Mouse (Mus musculus) heart, adult 2 months (tissue): Measurements from ENCODE around the gene Cnn2. TPM values are rescaled to one million over a fixed set of nuclear protein-coding genes. Genes with fewer than 3 reads are reported as not detected.

Experiments used
- DNase-seq, 2 experiments: peaks; one replicate each; pipeline ENCODE4 v3.0.0; 2021
- H3K27ac ChIP-seq: fragments of 200-600 bp; 2 replicates; pipeline ENCODE4 v1.8.1; 2022
- H3K27me3 ChIP-seq: fragments of 200-500 bp; 2 replicates; pipeline ENCODE4 v1.6.1; 2012; ENCODE audit warnings: mild to moderate bottlenecking, low read length, inconsistent platforms, mixed read lengths; ENCODE audit not compliant: control insufficient read depth, insufficient read depth
- H3K36me3 ChIP-seq: fragments of 200-500 bp; 2 replicates; pipeline ENCODE4 v1.6.1; 2012; ENCODE audit warnings: low read length, inconsistent platforms; ENCODE audit not compliant: control insufficient read depth, insufficient read depth
- H3K4me1 ChIP-seq: fragments of 200-500 bp; 2 replicates; pipeline ENCODE4 v1.6.1; 2011; ENCODE audit warnings: low read length; ENCODE audit not compliant: control insufficient read depth, insufficient read depth
- H3K4me3 ChIP-seq: fragments of 200-600 bp; 2 replicates; pipeline ENCODE4 v1.8.1; 2022
- H3K79me2 ChIP-seq: fragments of 200-500 bp; replicated peaks from 2 replicates; pipeline ENCODE4 v1.6.1; 2012; ENCODE audit warnings: mild to moderate bottlenecking, inconsistent platforms, low read length, moderate library complexity, mixed read lengths; ENCODE audit not compliant: control insufficient read depth, insufficient read depth
- H3K9ac ChIP-seq: fragments of 200-500 bp; 2 replicates; pipeline ENCODE4 v1.6.1; 2012; ENCODE audit warnings: low read depth, mild to moderate bottlenecking, control low read depth, inconsistent platforms, low read length, mixed read lengths
- CTCF ChIP-seq: fragments of 200-600 bp; IDR thresholded peaks from 2 replicates; pipeline ENCODE4 v1.8.1; 2022; ENCODE audit warnings: antibody characterized with exemption, mild to moderate bottlenecking, moderate library complexity
- EP300 ChIP-seq: fragments of 200-500 bp; IDR thresholded peaks from 2 replicates; pipeline ENCODE4 v1.6.1; 2011; ENCODE audit warnings: low read depth, low read length, control low read depth; ENCODE audit not compliant: insufficient read depth
- POLR2A ChIP-seq: fragments of 200-500 bp; IDR thresholded peaks from 2 replicates; pipeline ENCODE4 v1.6.1; 2011; ENCODE audit warnings: mild to moderate bottlenecking, low read depth, low read length, control low read depth; ENCODE audit not compliant: insufficient read depth
- WGBS: fragments of 180-500 bp; shearing (Covaris S2); methylation state at CpG from one replicate; pipeline ENCODE4 v1.1.7; 2018; 5-methylcytosine and 5-hydroxymethylcytosine counted together
- intact Hi-C: fragments of 180-260 bp; cut with DNase I; formaldehyde crosslinking; loops from one replicate; pipeline ENCODE4 v1.15.1; 2025
- polyA plus RNA-seq: library from polyadenylated mRNA; depleted of rRNA; stranded (reverse); fragments of >200 nt; gene quantifications from 2 replicates; pipeline ENCODE4 v1.2.3, GENCODE M21; 2012
- total RNA-seq, 2 experiments: library from RNA; stranded (reverse); gene quantifications; 2 replicates each; pipeline ENCODE4 v1.2.3; 2021

The Cnn2 gene
- total and polyA plus RNA-seq, 3 experiments, result 30.2 to 52.5 (median 39.3) TPM

GRCm38 (mm10) chr10:79946752-79947322 is 41.5 kb upstream of the Cnn2 start:
- intact Hi-C loops, result no loop called here
- Histone ChIP-seq H3K27me3 (no peaks in the 10 kb centered on the region), H3K36me3 (no peaks in the 10 kb centered on the region), H3K79me2 (no peaks in the 10 kb centered on the region), H3K4me1 (no peaks in the 10 kb centered on the region), H3K4me3 (no peak overlapping the region), H3K27ac (no peak overlapping the region), H3K9ac (no peak overlapping the region)
- no peak for DNase-seq
- WGBS, result 61% methylated on average over 7 of the region's 7 CpGs
- TF ChIP-seq CTCF (no peak), EP300 (no peak), POLR2A (no peak)

DNA sequence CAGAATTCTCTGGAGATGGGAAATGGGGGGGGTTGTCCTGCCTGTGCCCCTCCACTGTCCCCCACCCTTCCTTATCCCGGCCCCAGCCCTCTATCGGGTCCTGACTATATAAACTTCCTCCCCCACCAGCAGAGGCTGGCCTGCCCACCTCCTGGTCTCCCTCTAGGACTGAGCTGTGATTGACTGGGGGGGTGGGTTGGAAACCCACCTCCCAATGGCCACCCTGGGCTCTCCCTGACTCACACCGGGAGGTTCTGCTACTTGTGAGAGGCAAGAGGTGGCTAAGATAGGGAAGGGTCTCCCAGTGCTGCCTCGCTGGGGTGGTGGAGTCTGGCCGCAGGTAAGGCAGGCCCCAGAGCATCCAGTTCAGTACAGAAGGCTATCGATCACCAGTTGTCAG is 40.9 kb upstream of the Cnn2 start:
- Histone ChIP-seq H3K4me3 (no peak overlapping the region), H3K4me1 (no peaks in the 10 kb centered on the region), H3K79me2 (no peaks in the 10 kb centered on the region), H3K27ac (no peak overlapping the region), H3K27me3 (no peaks in the 10 kb centered on the region), H3K9ac (no peak overlapping the region), H3K36me3 (no peaks in the 10 kb centered on the region)
- intact Hi-C loops, result no loop called here
- no peak for TF ChIP-seq CTCF
- TF ChIP-seq POLR2A, result no peak
- TF ChIP-seq EP300, result no peak
- 74% methylated on average over 6 of the region's 6 CpGs for WGBS
- DNase-seq, result no peak

DNA sequence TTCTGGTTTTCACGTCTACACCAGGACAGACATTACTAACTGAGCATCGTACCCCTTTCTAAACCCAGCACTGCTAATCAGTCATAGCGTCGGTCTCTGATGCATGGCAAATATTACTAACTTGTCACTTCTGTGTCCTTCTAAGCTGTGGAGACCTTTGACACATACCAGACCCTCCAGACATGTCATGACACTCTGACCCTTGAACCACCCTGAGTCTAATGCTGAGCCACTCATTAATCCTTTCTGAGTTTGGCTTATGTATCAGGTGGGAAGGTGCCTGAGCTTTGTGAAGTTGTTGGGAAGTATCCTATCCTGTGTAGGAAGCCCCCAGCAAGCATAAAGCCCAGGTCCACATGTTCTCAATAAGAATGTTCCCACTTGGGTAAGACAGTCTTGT is 38.5 kb upstream of the Cnn2 start:
- WGBS, result 93% methylated on average over 4 of the region's 4 CpGs
- DNase-seq, result no peak
- Histone ChIP-seq H3K36me3 (no peaks in the 10 kb centered on the region), H3K9ac (no peak overlapping the region), H3K4me1 (no peaks in the 10 kb centered on the region), H3K27me3 (no peaks in the 10 kb centered on the region), H3K79me2 (no peaks in the 10 kb centered on the region), H3K27ac (no peak overlapping the region), H3K4me3 (no peak overlapping the region)
- TF ChIP-seq POLR2A (no peak), EP300 (no peak), CTCF (no peak)
- intact Hi-C loops, result no loop called here

DNA sequence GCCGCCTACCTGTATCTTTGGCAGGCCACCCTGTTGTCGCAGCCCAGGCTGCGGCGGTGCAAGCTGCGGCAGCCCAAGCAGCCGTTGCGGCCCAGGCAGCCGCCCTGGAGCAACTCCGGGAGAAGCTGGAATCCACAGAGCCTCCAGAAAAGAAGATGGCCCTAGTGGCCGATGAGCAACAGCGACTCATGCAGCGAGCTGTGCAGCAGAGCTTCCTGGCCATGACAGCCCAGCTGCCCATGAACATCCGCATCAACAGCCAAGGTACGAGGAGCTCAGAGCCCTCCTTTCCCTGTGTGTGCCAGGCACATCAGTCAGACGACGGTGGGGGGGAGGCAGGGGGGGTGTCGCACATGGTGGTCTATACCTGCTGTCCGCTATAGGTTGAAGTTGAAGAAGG is 37.7 kb upstream of the Cnn2 start:
- DNase-seq, result no peak
- H3K79me2 ChIP-seq, result no peaks in the 10 kb centered on the region
- H3K4me1 ChIP-seq, result no peaks in the 10 kb centered on the region
- H3K4me3 ChIP-seq, result no peak overlapping the region
- 91% methylated on average over 18 of the region's 18 CpGs for WGBS
- intact Hi-C loops, result no loop called here
- H3K9ac ChIP-seq, result no peak overlapping the region
- no peaks in the 10 kb centered on the region for H3K27me3 ChIP-seq
- H3K27ac ChIP-seq, result no peak overlapping the region
- TF ChIP-seq POLR2A, result no peak
- no peak for TF ChIP-seq CTCF
- TF ChIP-seq EP300, result no peak
- H3K36me3 ChIP-seq, result no peaks in the 10 kb centered on the region

DNA sequence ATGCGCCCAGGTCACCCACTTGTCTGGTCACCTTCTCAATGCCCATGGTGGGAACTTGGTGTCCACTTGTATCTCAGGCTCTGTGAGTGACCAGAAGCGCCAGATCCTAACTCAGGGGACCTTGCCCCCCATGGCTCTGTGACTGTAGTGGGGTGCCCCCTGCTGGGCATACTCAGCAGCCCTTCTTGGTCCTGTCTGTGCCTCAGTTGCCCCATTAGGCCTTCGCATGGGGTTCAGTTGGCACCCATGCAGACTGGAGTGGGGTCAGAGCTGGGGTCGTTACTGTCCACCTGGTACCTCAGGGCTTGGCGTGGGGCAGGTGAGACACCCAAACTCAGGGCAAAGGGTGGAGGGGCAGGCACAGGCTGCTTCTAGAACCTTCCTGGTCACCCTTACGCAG is 34.4 kb upstream of the Cnn2 start:
- DNase-seq, result peak; percentile 43 to 60
- Histone ChIP-seq H3K36me3 (no peaks in the 10 kb centered on the region), H3K9ac (no peak overlapping the region), H3K4me3 (no peak overlapping the region), H3K79me2 (no peaks in the 10 kb centered on the region), H3K27ac (no peak overlapping the region), H3K4me1 (peaks cover 1% of the 10 kb centered on the region; the same call in 1 of the 2 replicates), H3K27me3 (no peaks in the 10 kb centered on the region)
- intact Hi-C loops, result no loop called here
- WGBS, result 83% methylated on average over 6 of the region's 6 CpGs
- peak; percentile 76 for TF ChIP-seq CTCF
- no peak for TF ChIP-seq EP300

DNA sequence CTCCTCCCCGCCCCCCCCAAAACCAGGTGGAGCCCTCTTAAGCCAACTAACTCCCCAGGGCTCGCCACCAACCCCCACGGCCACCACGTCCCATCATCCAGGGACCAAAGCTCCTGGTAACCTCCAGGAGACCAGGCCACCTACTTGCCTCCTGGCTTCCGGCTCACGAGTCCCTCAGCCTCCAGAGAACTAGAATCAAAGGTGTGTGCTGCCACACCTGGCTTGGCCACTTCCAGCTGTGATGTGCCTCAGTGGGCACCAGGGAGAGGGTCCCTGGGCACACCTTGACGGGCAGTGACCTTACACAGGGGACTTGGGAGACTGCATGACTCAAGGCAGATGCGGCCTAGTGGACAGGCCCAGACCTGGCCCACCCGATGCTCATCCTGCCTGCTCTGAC is 32.7 kb upstream of the Cnn2 start:
- no peaks in the 10 kb centered on the region for H3K79me2 ChIP-seq
- no peaks in the 10 kb centered on the region for H3K36me3 ChIP-seq
- TF ChIP-seq CTCF, result no peak
- no peak for TF ChIP-seq POLR2A
- TF ChIP-seq EP300, result no peak
- no peak overlapping the region for H3K27ac ChIP-seq
- H3K4me1 ChIP-seq, result peaks cover 3% of the 10 kb centered on the region; the same call in 1 of the 2 replicates
- no peak overlapping the region for H3K4me3 ChIP-seq
- H3K27me3 ChIP-seq, result no peaks in the 10 kb centered on the region
- WGBS, result 80% methylated on average over 9 of the region's 9 CpGs
- intact Hi-C loops, result no loop called here
- DNase-seq, result no peak
- H3K9ac ChIP-seq, result no peak overlapping the region

DNA sequence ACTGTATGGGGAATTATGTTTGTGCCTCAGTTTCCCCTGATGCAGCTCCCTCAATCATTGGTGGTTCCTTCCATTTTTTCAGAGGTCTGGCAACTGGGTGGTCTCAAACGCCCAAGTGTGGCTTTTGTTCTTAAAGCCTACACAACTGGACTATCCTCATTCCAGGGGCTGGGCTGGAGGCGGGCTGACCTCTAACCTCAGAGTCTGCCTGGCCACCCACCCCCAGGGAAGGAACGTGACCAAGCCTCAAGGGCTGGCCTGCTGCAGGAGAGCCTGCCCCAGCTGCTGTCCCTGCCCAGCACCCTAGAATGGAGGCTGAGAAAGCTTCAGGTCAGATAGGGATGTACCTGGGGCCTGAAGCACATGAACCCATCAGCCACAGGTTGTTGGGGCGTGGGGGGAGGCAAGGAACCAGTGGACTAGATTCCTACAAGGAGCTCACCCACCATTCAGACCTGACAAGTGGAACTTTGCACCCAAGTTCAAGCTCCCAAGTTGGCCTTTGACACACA is 31.7 kb upstream of the Cnn2 start:
- DNase-seq, result no peak
- Histone ChIP-seq H3K27me3 (no peaks in the 10 kb centered on the region), H3K27ac (no peak overlapping the region), H3K79me2 (no peaks in the 10 kb centered on the region), H3K36me3 (no peaks in the 10 kb centered on the region), H3K4me3 (no peak overlapping the region), H3K4me1 (peaks cover 5% of the 10 kb centered on the region; the same call in 1 of the 2 replicates), H3K9ac (no peak overlapping the region)
- no peak for TF ChIP-seq CTCF
- TF ChIP-seq EP300, result no peak
- no peak for TF ChIP-seq POLR2A
- WGBS, result 61% methylated on average over 4 of the region's 4 CpGs
- intact Hi-C loops, result loop anchor here (1.0 kb wide), 1 partner anchor 121 kb away; no protein-coding TSS in a partner anchor
